ENCODE assay signal across 8 mouse cellular contexts in the genomic region with DNA sequence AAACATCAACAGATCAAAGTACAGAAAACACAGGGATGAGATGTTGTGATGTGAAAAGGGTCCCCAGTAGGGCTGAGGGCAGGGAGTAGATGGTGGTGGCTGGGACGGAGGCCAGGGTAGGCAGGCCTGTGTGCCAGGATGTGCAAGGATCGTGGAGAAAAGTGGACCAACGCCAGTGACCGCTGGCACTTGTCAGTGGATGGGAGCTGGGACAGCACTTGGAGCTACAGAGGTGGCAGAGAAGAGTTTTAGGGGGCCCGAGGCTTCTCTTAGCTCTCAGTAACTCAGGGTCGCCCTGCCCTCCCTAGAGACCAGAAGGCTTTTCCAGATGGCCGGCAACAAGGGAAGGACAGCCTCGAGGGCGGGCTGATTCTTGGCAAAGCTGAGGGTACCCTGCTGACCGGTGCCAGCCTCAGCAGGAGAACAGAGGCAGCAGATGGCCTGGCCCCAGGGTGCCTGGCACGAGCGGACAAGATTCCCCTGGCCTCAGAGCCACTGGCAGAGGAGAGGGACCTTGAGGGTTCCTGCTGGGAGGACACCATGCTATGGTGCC. TPM values are rescaled to one million over a fixed set of nuclear protein-coding genes. Genes with fewer than 3 reads are reported as not detected.
DNase-seq lines count a peak whose midpoint lies in the region; ATAC-seq and TF ChIP-seq lines count a peak whose summit lies in the region.

No protein-coding gene starts in this region.

- no peak overlapping the region for H3K4me3 ChIP-seq in gastrocnemius, adult 2 months

- DNase-seq in gastrocnemius, adult 2 months, result peak; percentile 52
- DNase-seq in gastrocnemius, adult 8-10 months (ENCODE audit: low spot score in 2 of 2), result no peak
- peak; percentile 70 for DNase-seq in right cerebral cortex, adult 18-20 months
- DNase-seq in right cerebral cortex, postnatal 25 days, result no peak
- DNase-seq in heart, postnatal 10 days, result peak; percentile 44 to 57
- peak; percentile 97 for DNase-seq in left cerebral cortex, postnatal 4 days
- no peak for DNase-seq in spleen, postnatal 10 days (ENCODE audit: low spot score in 2 of 2)

- no peak overlapping the region for H3K27ac ChIP-seq in gastrocnemius, adult 2 months

- ATAC-seq in erythroblast, adult 5-6 weeks (replicated peaks; ENCODE audit: low FRiP score, poor library complexity, severe bottlenecking), result no peak

- TF ChIP-seq CTCF in gastrocnemius, adult 2 months (IDR thresholded peaks at IDR 0.05), result no peak

- intact Hi-C loops in gastrocnemius, adult 2 months (cut with DNase I), result no loop called here
- intact Hi-C loops in heart, postnatal 10 days (cut with DNase I), result no loop called here
- intact Hi-C loops in left cerebral cortex, postnatal 4 days (cut with DNase I), result no loop called here

RNA-seq across cellular contexts. Expression of a gene that starts 32.7 kb away (rescaled TPM):
- 1 to 10 TPM in 1 of 2 experiments, under 1 TPM in 1; 0.61 to 1.2 TPM for total RNA-seq in gastrocnemius, adult 2 months (2021)
- total RNA-seq in gastrocnemius, adult 8-10 months (2022), result 1 to 10 TPM; 1.1 to 2.5 (median 1.6) TPM
- total RNA-seq in heart, postnatal 10 days (2021), result under 1 TPM; 0.19 to 0.20 TPM
- total RNA-seq in left cerebral cortex, postnatal 4 days (2021), result 100 to 1,000 TPM; 163 to 177 TPM
- total RNA-seq in erythroblast, adult 5-6 weeks (2015; ENCODE audit: low replicate concordance), result not detected in 2 replicates
- total RNA-seq in erythroblast, adult 5-6 weeks (2017; ENCODE audit: low replicate concordance), result not detected in 2 replicates

RNA-seq across cellular contexts. Expression of a gene that starts 43.1 kb away (rescaled TPM):
- not detected for total RNA-seq in gastrocnemius, adult 2 months (2021)
- not detected for total RNA-seq in gastrocnemius, adult 8-10 months (2022)
- not detected for total RNA-seq in heart, postnatal 10 days (2021)
- under 1 TPM in 1 of 2 experiments, not detected in 1; 0.26 TPM for total RNA-seq in left cerebral cortex, postnatal 4 days (2021)
- total RNA-seq in erythroblast, adult 5-6 weeks (2015; ENCODE audit: low replicate concordance), result not detected in 2 replicates
- total RNA-seq in erythroblast, adult 5-6 weeks (2017; ENCODE audit: low replicate concordance), result not detected in 2 replicates

Comparison
In these comparisons a context has a peak if more than half of its experiments do, and no peak if none do; other contexts are left out.
1. DNase-seq: peak in gastrocnemius, adult 2 months (single experiment), right cerebral cortex, adult 18-20 months (single experiment), heart, postnatal 10 days (2 of 2) and left cerebral cortex, postnatal 4 days (single experiment); none in gastrocnemius, adult 8-10 months (0 of 2), right cerebral cortex, postnatal 25 days (single experiment) and spleen, postnatal 10 days (0 of 2).
2. RNA of a gene that starts 32.7 kb away (total RNA-seq): 163 to 177 TPM in left cerebral cortex, postnatal 4 days; 1.1 to 2.5 TPM in gastrocnemius, adult 8-10 months, 0.61 to 1.2 TPM in gastrocnemius, adult 2 months, 0.19 to 0.20 TPM in heart, postnatal 10 days and not detected in erythroblast, adult 5-6 weeks; every median in the first group is over 10 times any median in the second.